Mouse (Mus musculus) megakaryocyte, embryonic 14.5 days (primary cell): ENCODE measurements at regions not wholly inside any gene's neighbourhood (a gene's known extent, or its start where the extent isn't known, plus 50 kb on each side); places are given as distances from the start of the nearest gene placed in this dataset.

ENCODE experiments used
- FLI1 ChIP-seq: IDR thresholded peaks from 2 replicates; pipeline ENCODE4 v1.6.1; 2012; ENCODE audit warnings: low read length, inconsistent platforms, mixed read lengths
- GATA1 ChIP-seq: IDR thresholded peaks from 3 replicates; pipeline ENCODE4 v1.6.1; 2012; ENCODE audit warnings: mixed read lengths, low read length, inconsistent platforms, borderline replicate concordance

DNA sequence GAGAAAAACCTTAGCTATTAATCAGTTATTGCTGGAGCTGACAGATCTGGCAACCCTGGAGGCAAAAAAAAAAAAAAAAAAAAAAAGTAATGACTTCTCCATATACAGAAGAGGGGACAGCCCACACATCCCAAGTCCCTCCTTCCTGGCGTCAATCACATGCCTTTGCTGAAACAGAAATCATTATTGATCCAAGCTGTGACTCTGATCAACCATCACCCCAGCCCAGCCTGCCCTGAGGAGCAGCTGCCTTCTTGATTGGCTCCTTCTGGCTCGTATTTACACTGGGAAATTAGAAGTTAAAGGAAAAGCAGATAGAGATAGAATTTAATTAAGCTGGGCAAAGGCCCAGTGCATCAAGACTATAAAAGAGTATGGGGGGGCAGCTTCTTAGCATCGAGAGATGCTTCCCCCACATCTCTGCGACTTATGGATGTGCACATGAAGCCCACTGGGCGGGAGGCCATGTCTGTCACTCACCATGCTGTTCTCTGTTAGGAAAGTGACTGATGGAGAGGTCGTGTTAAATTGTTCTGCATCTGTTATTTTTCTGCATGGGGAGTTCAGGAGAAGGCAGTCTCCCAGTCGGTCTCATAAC, 90.3 kb downstream of the Pttg1 start:
- TF ChIP-seq GATA1 (no peak), FLI1 (no peak)
